Mouse (Mus musculus): ENCODE measurements around the gene Satb2.
A peak's percentile ranks its signal among the peaks of the same experiment; 100 is the strongest.

The Satb2 gene

DNA sequence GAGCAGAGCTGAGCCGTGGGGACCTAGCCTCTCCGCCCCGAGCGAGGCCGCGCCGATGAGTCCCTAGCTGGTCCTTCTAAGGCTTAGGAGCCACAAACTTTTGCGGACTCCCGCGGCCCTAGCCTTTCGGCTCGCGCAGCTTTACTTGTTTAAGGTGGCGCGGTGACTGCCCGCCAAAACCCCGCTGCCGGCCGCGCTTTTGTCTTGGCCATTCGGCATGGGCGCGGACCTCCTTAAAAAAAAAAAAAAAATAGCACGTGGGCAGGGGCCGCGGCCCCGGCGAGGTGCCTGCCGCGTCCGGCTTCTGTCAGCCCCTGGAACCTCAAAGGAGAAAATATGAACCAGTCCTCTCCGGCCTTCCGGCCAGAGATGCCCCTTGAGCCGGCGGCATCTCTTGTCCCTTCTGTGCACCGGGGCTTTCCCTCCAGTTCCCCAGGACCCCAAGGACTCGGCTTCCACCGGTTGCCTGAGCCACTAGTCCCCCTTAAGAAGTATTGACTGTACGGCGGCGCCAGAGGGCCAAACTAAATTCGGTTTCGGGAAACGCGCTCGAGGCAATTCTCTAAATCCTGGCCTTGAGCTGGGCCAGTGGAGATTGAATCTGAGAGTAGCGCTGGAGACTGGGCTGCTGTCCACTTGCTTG, 5.4 kb downstream of the Satb2 start:
- DNase-seq (ENCODE audit: low read depth, low spot score), result peak; percentile 79

DNA sequence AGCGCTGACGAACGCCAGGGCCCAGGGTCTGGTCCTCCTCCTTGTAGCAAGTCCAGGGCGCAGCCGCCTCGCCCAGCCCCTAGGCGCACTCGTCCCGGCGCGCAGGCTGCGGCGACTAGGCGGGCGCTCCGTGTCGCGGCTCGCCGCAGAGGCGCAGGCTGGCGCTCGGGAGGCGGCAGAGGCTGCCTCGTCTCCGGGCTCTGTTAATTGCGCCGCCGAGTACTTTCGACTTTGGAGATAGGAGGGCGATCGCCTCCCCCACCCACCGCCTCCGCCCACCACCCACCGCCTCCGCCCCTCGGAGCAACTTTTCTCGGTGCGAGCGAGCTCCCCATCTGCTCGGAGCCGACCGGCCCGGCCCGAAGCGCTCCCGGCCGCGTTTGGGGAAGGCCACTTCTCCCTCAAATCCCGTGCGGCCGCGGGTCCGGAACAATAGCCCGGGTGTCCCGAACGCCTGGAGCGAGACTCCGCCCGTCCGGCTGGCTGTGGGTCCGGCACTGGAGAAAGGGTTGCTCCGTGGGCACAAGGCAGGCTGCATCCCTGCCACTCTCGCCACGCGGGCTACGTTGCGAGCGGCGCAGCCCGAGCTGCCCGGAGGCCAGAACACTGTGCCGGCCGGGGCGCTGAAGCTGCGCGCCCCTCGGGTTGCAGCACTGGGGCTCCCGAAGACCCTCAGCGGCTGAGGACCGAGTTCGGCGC, 6.0 kb downstream of the Satb2 start:
- no peak for DNase-seq (ENCODE audit: low read depth, low spot score)

DNA sequence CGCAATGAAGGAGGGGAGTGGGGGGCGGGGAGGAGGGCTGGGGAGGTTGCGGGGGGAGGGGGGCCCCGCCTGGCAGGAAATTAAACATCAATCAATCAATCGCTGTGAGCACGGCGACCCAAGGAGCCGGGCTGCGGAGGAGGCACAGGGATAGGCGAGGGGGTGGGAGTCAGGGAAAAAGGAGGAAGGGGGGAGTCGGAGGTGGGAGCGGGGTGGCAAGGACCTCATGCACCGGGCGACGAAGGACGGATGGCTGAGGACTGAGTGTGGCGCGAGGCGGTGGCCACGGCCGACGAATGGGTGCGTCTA, 6.6 kb downstream of the Satb2 start:
- DNase-seq (ENCODE audit: low read depth, low spot score), result no peak

DNA sequence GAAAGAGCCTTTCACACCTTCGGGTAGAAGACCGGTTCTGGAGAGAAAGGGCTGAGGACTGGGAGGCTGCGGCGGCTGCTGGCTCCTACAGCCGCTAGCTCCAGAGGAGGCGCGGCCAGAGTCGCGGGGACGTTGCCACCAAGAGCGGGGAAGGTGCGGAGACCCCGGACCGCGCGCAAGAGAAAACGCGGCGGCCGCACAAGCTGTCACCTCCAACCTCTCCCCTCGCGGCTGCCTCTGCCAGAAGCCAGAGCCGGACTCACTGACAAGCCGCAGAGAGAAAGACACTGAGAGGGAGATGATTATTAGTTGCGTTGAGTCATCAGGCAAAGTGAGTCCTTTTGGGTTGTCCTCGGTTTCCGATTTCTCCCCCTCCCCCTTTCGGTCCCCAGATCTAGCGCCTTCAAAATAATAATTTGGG, 7.0 kb downstream of the Satb2 start:
- no peak for DNase-seq (ENCODE audit: low read depth, low spot score)

DNA sequence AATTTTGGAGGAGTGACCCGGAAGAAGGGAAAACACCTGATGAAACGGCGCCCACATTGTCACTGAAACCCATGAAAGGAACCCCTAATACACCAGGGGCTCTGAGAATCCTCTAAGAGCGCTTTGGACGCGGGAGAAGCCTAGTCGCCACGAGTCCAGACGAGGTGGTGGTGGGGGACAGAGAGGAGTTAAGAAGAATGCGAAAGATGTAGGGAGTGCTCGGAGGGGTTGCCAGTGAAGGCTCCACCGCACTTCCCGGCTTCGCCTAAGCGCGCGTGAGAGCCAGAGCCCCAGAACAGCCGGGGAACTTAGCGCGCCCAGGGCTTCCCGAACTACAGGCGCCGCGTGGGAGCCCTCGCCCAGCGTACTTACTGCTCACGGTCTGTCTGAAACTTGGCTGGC, 7.7 kb downstream of the Satb2 start:
- DNase-seq (ENCODE audit: low read depth, low spot score), result no peak

- DNase-seq (ENCODE audit: low read depth, low spot score), result no peak
Observed at GRCm38 (mm10) chr1:56969364-56970360, 8.8 kb downstream of the Satb2 start.

DNA sequence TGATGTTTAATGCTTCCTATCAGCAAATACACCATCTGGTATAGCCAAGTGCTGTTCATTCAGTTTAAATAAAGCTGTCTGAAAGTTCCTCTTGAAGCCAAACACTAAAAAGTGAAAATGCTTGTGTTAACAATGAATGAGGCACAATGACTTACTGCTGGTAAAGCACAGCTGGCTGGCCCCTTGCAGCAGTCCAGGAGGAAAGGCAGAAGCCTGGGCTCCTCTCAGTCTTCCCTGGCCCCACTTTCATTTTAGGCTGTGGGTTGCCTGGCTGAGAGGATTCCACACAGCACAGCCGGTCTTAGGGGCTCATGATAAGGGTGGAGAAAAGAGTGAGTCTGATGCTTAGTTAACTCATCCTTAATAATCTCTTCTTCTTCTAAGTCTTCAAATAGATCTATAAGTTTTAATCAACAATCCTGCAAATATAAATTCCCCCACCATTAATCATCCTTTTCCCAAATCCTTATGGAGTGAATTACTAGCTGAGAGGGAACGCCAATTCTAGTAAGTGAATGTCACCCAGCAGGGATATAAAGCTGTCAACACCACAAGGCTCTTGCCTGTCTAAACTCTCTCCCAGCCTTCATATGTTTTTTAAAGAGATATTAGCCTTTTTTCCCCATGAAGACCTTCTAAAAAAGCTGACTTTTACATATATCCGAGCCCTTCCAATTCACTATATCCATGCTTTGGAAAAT, 12.4 kb downstream of the Satb2 start:
- no peak for DNase-seq (ENCODE audit: low read depth, low spot score)

DNA sequence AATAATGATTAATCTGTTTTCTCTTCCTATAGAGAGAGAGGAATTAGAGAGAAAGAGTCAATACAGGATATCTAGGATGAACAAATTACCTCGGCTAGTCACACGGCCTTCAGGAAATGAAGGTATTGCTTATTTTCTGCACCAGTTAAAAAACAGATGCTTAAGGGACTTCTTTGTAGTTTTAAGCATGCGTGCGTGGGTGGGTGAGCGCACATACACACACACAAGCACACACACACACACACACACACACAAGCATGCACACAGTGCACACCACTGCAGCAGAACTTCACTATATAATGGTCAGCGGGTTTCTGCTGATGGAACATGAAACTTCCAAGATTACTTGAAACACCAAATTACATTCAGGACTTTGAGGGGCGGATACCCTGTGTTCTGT, 14.0 kb downstream of the Satb2 start:
- DNase-seq (ENCODE audit: low read depth, low spot score), result no peak

DNA sequence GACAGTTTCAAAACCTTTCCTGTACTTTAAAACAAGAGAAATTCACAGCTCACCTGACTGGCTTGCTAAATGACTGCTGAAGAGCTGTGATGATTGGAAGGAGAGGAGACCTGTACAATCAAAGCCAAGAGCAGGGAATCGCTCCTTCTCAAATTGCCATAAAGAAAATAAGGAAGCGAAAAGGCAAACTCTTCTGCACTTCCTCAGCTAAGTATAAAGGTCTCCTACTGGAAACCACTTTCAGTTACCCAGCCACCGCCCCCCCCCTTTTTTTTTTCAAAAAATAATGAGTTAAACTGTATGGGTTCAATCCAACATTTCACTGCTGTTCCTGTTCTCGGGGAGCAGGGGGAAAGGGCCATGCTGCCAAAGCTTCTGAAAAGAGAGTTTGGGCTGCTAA, 15.2 kb downstream of the Satb2 start:
- DNase-seq (ENCODE audit: low read depth, low spot score), result no peak

GRCm38 (mm10) chr1:56958996-56959395, 19.5 kb downstream of the Satb2 start:
- no peak for DNase-seq (ENCODE audit: low read depth, low spot score)

DNA sequence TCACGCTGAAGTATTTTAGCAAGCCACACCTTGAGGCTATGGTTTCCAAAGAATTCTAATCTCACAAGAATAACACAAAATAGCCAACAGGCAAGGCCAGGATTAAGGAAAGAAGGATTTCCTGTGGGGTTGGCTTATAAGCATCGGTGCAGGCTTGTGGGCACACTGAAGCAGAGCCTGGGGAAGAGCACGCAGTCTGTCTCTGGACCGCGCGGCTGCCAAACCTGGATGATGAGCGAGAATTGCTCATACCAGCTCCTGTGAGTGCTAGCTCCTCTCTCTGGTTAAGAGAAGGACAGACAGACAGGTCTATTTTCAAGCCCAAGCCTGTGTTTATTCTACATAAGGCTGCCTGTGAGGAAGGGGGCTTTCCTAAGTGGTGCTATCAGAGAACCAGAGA, 20.5 kb downstream of the Satb2 start:
- DNase-seq (ENCODE audit: low read depth, low spot score), result no peak

DNA sequence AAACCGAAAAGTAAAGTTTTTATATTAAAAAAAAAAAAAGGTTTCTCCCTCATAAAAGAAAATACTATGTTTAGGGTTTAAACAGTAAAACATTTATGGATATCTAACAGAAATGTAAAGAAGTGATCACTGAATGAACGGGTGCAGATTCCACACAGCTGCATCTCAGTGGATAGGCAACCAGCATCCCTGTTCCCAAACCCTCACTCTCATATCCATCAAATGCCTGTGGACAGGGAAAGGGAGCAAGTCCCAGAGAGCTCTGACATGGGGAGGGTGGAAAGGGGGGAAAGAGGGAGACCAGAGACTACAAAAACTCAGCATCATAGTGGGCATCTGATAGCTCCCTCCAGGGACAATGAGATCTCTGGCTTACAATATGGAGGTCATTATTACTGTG, 21.6 kb downstream of the Satb2 start:
- DNase-seq (ENCODE audit: low read depth, low spot score), result no peak

- no peak for DNase-seq (ENCODE audit: low read depth, low spot score)
Observed at GRCm38 (mm10) chr1:56955739-56956085, 22.7 kb downstream of the Satb2 start.

DNA sequence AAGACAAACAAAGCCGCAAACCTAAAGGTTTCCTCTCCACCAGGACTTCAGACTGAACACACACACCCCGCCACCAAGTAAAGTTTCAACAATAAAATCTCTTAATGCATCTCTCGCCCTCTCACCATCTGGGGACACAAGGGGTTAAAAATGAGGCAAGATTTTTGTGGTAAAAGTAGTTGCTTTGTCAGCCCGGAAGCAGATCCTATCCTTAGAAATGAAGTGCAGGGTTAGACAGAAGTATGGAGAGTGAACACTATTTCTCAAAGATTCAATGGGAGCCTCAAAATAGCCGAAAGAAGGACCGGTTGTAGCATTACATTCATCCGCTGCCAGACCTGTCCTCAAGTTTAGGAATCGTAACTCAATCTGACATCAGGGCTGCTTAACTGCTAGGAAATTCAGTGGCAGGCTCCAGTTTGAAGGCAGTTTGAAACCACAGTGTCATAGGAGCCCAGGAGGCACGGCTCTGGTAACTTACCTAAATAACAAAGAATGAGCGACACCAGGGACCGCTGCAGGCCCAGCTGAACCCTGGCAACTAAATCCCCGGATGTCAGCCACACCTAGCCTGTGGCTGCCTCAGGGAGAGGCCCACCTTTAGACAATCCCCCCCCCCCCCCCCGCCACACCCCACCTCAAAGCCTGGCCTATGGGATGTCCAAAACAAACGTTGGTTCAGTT, 23.3 kb downstream of the Satb2 start:
- no peak for DNase-seq (ENCODE audit: low read depth, low spot score)

DNA sequence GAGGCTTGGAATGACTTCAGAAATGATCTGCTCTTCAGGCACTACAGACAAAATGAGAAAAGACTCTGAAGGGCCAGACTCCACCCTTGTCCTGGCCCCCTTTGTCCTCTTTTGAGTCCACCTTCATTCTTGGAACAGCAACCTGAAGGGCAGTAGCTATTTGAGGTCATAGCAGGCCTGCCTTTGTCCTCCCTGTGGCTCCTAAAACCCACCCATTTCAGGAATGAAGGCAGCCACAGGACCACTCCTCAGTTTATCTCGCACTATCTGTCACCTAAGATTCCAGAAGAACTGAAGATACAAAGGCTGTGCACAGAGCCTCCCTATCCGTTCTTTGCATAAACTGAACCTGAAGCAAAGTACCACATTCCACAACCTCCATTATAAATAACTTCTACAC, 24.9 kb downstream of the Satb2 start:
- DNase-seq (ENCODE audit: low read depth, low spot score), result no peak

- DNase-seq (ENCODE audit: low read depth, low spot score), result no peak
Observed at GRCm38 (mm10) chr1:56951980-56952379, 26.5 kb downstream of the Satb2 start.

GRCm38 (mm10) chr1:56951525-56951924, 26.9 kb downstream of the Satb2 start:
- no peak for DNase-seq (ENCODE audit: low read depth, low spot score)

GRCm38 (mm10) chr1:56939432-56939831, 39.0 kb downstream of the Satb2 start:
- DNase-seq (ENCODE audit: low read depth, low spot score), result no peak

DNA sequence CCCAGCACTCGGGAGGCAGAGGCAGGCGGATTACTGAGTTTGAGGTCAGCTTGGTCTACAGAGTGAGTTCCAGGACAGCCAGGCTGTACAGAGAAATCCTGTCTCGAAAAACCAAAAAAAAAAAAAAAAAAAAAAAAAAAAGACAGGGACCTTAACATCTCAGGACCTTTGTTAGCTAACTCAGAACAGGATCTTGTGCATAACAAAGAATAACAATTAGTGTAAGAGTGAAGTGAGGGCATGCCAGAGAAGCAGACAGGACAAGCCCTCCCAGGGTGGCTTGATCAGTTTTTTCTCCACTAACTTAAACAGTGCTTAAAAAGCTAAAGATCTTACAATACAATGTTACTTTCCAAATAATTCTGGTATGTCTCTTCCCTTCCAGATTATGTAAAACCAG, 40.0 kb downstream of the Satb2 start:
- no peak for DNase-seq (ENCODE audit: low read depth, low spot score)

DNA sequence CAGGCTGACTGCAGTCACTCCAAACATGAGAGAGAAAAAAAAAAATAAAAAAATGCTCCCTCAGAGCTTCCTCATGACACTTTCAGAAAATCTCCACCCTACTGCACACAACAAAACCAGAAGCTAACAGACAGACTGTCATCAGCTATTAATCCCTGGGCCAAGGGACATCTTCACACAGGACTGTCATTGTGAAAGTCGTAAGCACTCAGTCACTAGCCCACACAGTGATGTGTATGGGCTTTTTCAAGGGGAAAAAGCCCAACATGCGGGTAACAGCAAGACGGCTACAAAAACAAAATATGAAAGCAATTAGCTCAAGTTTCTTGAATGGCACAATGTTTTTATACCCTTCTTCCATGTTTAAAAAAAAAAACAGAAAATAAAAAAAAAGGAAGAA, 41.9 kb downstream of the Satb2 start:
- no peak for DNase-seq (ENCODE audit: low read depth, low spot score)

DNA sequence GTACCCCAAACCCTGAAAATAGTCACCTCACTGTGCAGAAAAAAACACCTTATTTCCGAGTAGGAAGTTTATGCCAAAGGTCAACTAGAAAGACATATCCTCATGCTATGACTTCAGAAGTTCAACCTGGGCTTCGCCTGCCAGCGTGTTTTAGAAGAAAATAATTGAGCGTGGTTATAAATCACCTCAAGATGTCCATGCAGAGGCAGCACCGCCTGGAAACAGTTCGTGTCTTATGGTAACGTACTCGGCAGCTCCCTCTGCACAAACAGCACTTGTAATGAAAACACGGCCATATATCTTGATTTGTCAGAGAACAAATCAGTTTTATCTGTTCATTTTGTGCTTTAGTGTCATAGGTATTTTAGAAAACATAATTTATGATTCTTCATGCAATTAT, 44.6 kb downstream of the Satb2 start:
- DNase-seq (ENCODE audit: low read depth, low spot score), result no peak

DNA sequence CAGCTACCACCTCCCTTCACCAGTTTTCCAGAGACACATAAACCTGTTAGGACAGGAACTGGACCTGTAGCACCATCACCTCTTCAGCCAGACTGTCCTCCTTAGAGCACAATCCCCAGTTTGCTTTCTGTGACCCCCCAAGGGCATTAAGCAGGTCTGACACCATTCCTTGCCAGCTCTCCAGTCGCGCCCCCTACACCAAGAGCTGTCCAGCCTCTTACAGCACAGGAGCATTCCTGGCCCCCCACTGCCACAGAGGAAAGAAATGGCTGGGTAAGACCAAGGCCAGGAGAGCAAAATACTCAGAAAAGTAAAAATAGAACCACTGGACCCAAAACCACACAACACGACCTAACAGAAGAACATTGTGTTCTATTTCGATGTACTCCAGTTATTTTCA, 48.4 kb downstream of the Satb2 start:
- DNase-seq (ENCODE audit: low read depth, low spot score), result no peak
